Mouse (Mus musculus) left cerebral cortex, adult 8-10 months (tissue): ENCODE results near the gene Dclre1c. TPM values are rescaled to one million over a fixed set of nuclear protein-coding genes. Genes with fewer than 3 reads are reported as not detected.
"Not testable (repeated sequence)": the region's sequence is repeated elsewhere in the genome, so short reads cannot be mapped to it uniquely, and the experiment has no call there.

Source experiments
- DNase-seq, 2 experiments: peaks; one replicate each; pipeline ENCODE4 v3.0.0; 2022; ENCODE audit warnings: low spot score in 2 of 2
- total RNA-seq, 4 experiments: library from RNA; stranded (reverse); gene quantifications; 2 replicates each; pipeline ENCODE4 v1.2.4; 2022

Gene Dclre1c
- 10 to 100 TPM; 10.3 to 13.9 (median 10.9) TPM for total RNA-seq

- DNase-seq: peak; percentile 70 to 94
These were observed at the start of gene Dclre1c for GRCm38 (mm10) chr2:3423841-3424578. Gene Dclre1c (plus strand): TSS chr2:3424131.

GRCm38 (mm10) chr2:3387105-3387860, 36.6 kb upstream of the Dclre1c start:
- DNase-seq: no peak

DNA sequence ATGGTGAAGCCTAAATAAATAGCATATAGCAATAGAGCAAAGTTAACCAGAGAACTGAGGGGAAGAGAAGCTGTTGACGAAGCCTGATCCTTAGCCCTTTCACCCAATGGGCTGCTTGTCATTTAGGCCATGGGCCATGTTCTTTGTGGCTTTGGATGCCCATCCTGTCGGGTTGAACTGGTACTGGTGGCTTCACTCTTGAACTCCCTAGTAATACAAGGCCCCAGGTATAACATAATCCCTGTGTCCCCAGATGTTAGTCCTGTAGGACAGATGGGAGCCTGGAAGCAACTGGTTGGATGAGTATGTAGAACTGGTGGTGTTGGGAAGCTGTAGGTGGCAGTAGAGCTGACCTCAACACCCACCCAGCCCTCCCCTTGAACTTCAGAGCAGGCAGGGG, 32.0 kb upstream of the Dclre1c start:
- DNase-seq: no peak

- not testable (repeated sequence) for DNase-seq
These were observed 26.8 kb upstream of the Dclre1c start, which contains the start of gene Olah for GRCm38 (mm10) chr2:3397110-3397509. Gene Olah (minus strand): TSS chr2:3397210.

- no peak for DNase-seq
These were observed 17.9 kb upstream of the Dclre1c start for GRCm38 (mm10) chr2:3405981-3406380.

GRCm38 (mm10) chr2:3407756-3408155, 16.2 kb upstream of the Dclre1c start:
- DNase-seq: no peak

DNA sequence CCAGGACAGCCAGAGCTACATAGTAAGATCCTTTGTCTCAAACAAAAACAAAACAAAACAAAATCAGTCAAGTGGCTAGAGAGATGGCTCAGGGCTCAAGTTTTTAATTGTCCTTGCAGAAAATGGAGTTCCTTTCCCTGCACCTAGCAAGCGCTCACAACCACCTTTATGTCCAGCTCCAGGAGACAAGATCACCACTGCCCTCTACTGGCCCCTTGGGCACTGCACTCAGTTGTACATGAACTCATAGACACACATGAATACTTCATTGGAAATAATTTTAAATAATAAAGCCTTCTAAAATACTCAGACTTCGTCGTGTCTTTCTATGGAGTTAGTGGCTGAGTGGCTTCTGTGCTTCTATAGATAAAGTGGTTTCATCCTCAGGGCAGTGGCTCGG, 9.7 kb upstream of the Dclre1c start:
- peak in 1 of 2 experiments; percentile 41 for DNase-seq

DNA sequence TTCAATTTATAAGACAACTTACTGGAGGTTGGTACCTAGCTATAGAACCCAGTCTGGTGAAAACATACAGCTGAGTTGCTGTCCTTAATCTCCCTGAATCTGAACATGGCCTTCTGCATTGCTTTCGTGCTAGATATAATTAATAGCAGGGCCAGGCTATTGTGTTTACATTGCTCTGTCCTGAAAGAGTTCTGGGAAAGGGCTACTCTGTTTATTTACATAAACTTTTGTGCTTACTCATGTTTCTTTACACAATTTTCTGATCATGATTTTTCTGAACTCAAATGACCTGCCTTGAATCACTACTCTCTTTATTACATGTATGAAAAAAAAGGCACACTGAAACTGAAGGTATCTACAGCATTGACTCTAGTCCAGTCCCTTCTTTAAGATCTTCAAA, 8.3 kb upstream of the Dclre1c start:
- DNase-seq: no peak

- DNase-seq: peak; percentile 85 to 93
These were observed 5.0 kb upstream of the Dclre1c start for GRCm38 (mm10) chr2:3418883-3419431.

GRCm38 (mm10) chr2:3420157-3420556, 3.8 kb upstream of the Dclre1c start:
- no peak for DNase-seq

- DNase-seq: no peak
These were observed 1.4 kb upstream of the Dclre1c start, which contains the start of gene Meig1 for GRCm38 (mm10) chr2:3422548-3422947. Gene Meig1 (minus strand): TSS chr2:3422648.

DNA sequence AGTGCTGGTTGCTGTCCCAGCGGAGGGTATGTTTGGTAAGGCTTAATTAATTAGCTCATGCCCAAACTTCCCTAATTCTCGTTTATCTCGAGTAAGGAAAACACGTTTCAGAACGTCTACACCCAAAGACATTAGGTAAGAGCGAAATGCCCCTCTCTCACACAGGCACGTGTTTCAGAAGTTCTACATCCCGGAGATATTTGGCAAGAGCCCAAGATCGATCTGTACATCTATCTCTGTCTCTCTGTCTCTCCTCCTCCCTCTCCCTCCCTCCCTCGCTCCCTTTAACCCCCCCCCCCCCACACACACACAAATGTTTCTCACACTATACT, 614 bp downstream of the Dclre1c start:
- DNase-seq: no peak

DNA sequence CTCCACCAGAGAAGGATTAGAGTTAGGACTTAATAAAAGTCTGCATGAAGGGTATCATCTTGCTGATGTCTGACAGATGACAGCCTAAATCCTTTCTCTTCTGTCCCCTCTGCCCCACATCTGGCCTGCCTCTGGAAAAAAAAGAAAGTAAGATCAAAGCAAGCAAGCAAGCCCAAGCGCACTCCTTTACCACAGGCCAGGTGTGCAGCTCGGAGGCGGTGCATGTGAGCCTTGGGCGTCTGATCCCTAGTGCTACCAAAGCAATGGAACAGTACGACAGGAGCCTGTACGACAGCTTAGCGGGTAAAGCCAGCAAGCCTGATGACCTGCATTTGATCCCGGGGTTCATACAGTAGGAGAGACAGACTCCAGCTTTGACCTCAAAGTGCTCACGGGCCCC, 7.0 kb downstream of the Dclre1c start:
- no peak for DNase-seq

DNA sequence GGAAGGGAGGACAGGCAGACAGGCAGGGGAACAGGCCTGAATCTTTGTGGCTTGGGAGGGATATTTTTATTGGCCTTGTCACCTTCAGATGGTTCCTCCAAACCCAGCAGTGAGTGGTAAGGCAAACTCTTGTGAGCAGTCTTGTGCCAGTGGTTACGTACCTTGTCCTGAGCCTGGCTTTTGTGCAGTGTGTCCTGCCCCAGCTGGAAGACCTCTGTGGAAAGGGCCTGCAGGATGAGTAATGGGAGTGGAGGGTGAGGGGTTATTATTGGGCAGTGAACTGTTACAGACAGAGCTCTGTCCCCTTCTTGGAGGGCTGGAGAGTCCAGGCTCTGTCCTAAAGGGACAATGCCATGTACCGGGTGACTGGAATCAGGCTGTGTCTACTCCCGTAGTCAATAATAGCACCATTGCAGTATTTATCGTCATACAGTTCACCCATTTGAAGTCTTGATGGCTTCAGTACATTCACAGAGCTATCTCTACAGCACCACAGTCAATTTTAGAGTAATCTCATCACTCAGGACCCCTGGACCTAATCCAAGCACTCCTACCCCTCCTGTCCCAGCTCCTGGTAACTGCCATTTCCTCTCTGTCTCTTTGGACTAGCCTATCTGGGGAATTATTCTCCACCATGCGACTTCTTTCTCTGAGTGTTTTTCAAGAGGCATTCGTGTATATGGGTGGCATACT, 11.6 kb downstream of the Dclre1c start:
- no peak for DNase-seq

DNA sequence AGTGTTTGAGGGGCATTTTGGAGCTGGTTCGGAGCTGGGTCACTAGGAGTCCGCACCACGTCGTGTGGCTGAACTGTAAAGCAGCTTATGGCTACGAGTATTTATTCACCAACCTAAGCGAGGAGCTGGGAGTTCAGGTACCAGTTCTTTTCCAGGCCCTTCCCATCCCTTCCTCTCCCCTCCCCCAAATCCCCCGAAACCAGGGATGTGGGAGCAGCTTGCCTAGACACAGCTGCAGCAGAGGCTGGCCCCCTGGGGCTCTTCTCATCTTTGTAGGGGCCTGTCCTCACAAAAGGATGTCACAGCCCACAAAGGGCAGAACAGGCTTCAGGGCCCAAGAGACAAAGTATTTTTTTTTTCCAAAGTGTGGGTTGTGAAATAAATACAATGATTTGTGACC, 14.0 kb downstream of the Dclre1c start:
- DNase-seq: no peak

DNA sequence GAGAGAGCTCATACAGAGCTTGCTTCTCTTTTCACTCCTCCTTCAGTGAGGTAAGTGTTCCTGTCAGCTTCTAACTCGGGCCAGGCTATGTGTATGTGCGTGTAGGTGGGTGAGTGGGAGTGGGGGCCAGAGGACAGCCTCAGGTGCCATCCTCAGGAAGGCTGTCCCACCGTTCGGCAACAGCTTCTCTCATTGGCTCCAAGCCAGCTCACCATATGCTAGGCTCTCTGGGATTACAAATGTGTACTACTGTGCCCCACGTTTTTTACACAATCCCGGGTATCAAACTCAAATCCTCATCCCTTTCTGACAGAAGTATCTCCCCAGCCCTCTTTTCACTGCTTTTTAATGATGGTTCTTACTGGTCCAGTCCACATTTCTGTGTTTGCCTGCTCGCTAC, 20.3 kb downstream of the Dclre1c start:
- DNase-seq: no peak

DNA sequence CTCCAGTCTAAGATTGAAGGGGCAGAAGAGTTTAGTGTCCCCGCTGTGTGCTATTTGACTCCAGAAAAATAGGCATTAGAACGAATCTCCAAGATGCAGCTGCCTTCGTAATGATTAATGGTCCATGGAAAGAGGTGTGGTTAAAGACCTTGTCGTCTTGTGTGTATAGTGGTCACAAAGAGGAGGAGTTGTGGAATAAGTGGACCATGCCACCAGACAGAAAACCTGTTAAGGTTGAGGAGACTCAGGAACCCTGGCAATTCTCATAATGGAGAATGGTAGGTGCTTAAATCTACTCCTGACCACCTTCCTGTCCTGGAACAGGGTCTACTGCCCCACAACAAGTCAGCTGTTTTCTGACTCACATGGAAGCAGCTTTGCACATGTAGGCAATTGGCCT, 22.1 kb downstream of the Dclre1c start:
- DNase-seq: no peak

DNA sequence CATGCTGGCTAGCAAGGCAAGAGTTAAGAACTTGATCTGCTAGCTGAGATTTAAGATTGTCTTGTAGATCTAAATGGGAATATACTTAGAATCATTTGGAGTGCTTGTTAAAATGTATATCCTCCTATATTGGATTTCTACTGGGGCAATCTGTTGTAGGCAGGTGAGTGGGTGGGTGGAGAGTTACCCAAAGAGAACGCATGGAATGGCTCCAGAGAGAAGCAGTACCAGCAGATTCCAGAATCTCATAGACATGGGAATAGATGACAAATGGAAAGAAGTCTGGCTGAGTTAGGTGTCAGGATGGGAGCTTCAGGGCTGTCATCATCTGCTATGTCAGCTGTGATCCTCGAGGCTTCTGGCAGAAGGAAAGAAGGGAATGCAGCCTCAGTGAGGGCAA, 25.5 kb downstream of the Dclre1c start:
- DNase-seq: peak in 1 of 2 experiments; percentile 55

DNA sequence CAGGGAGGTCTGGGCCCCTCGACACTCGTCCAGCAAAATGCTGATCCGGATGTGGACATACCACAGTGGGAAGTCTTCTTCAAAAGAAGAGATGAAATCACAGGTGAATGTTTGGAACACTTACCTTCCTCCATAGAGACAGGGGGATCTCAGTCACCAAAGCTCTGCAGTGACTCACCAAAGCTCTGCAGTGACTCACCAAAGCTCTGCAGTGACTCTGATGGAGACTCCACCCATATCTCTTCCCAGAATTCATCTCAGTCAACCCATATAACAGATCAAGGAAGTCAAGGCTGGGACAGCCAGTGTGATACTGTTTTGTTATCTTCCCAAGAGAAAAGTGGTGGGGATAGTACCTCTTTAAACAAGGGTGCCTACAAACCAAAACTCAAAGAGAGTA, 29.2 kb downstream of the Dclre1c start:
- DNase-seq: no peak

DNA sequence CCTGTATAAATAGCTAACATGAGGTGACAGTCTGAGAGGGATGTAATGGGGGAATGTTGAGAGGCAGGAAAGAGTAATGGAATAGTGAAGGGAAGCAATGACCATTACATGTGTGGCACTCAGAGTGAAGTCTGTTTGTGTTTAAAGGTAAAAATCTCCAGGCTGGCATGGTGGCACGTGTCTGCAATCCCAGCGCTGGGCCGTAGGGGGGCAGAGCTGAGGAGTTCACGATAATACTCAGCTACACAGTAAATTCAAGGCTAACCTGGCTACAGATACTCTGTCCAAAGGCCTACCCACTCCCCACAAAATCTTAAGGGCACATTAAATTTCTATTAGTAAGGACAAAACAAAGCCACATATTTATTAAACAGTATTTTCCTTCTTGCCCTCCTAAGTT, 32.7 kb downstream of the Dclre1c start:
- DNase-seq: no peak

DNA sequence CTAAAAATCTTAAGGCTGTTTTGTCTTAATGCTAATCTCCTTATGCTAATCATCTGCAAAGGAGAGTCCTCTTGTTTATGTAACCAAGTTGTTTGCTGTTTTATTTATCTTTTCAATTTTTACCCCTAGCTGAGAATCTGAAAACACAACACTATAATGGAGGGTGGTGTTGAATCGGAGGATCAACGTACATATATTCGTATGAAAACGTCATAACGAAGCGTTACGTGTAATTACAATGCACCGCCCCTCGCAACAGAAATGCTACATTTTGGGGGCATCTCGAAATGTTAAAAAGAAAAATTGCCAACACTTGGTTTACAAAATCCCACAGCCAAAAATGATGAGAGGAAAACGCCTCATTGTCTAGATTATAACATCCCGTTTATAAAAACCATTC, 50.0 kb downstream of the Dclre1c start:
- DNase-seq: no peak

DNA sequence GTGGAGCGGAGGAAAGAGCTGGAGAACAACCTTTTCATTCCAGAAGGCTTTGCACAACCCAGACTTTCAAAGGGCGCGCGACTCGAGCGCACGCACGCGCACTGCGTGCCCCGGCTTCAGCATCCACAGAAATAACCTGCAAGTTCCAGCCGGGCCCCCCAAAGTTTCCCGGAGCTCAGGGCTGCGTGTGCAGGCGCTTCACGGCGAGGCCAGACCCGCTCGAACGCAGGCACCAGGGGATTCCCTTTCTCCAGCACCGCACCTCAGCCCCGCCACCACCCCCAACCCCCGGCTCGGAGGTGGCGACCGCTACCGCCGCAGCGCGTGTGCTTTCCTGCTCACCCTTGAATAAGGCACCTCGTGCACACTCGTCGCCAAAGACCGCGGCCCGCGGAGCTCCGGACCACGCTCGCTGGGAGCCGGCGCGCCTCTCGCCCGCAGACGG, 50.5 kb downstream of the Dclre1c start:
- DNase-seq: peak; percentile 36 to 39
